Mouse (Mus musculus) heart, adult 2 months (tissue): ENCODE data around the gene Zfp3. TPM values are rescaled to one million over a fixed set of nuclear protein-coding genes. Genes with fewer than 3 reads are reported as not detected.
"Not testable (repeated sequence)": the region's sequence is repeated elsewhere in the genome, so short reads cannot be mapped to it uniquely, and the experiment has no call there.

Experiments
- DNase-seq, 2 experiments: peaks; one replicate each; pipeline ENCODE4 v3.0.0; 2021
- H3K27ac ChIP-seq: fragments of 200-600 bp; 2 replicates; pipeline ENCODE4 v1.8.1; 2022
- H3K27me3 ChIP-seq: fragments of 200-500 bp; 2 replicates; pipeline ENCODE4 v1.6.1; 2012; ENCODE audit warnings: mild to moderate bottlenecking, low read length, inconsistent platforms, mixed read lengths; ENCODE audit not compliant: control insufficient read depth, insufficient read depth
- H3K36me3 ChIP-seq: fragments of 200-500 bp; 2 replicates; pipeline ENCODE4 v1.6.1; 2012; ENCODE audit warnings: low read length, inconsistent platforms; ENCODE audit not compliant: control insufficient read depth, insufficient read depth
- H3K4me1 ChIP-seq: fragments of 200-500 bp; 2 replicates; pipeline ENCODE4 v1.6.1; 2011; ENCODE audit warnings: low read length; ENCODE audit not compliant: control insufficient read depth, insufficient read depth
- H3K4me3 ChIP-seq: fragments of 200-600 bp; 2 replicates; pipeline ENCODE4 v1.8.1; 2022
- H3K79me2 ChIP-seq: fragments of 200-500 bp; replicated peaks from 2 replicates; pipeline ENCODE4 v1.6.1; 2012; ENCODE audit warnings: mild to moderate bottlenecking, inconsistent platforms, low read length, moderate library complexity, mixed read lengths; ENCODE audit not compliant: control insufficient read depth, insufficient read depth
- H3K9ac ChIP-seq: fragments of 200-500 bp; 2 replicates; pipeline ENCODE4 v1.6.1; 2012; ENCODE audit warnings: low read depth, mild to moderate bottlenecking, control low read depth, inconsistent platforms, low read length, mixed read lengths
- CTCF ChIP-seq: fragments of 200-600 bp; IDR thresholded peaks from 2 replicates; pipeline ENCODE4 v1.8.1; 2022; ENCODE audit warnings: antibody characterized with exemption, mild to moderate bottlenecking, moderate library complexity
- EP300 ChIP-seq: fragments of 200-500 bp; IDR thresholded peaks from 2 replicates; pipeline ENCODE4 v1.6.1; 2011; ENCODE audit warnings: low read depth, low read length, control low read depth; ENCODE audit not compliant: insufficient read depth
- POLR2A ChIP-seq: fragments of 200-500 bp; IDR thresholded peaks from 2 replicates; pipeline ENCODE4 v1.6.1; 2011; ENCODE audit warnings: mild to moderate bottlenecking, low read depth, low read length, control low read depth; ENCODE audit not compliant: insufficient read depth
- WGBS: fragments of 180-500 bp; shearing (Covaris S2); methylation state at CpG from one replicate; pipeline ENCODE4 v1.1.7; 2018; 5-methylcytosine and 5-hydroxymethylcytosine counted together
- intact Hi-C: fragments of 180-260 bp; cut with DNase I; formaldehyde crosslinking; loops from one replicate; pipeline ENCODE4 v1.15.1; 2025
- polyA plus RNA-seq: library from polyadenylated mRNA; depleted of rRNA; stranded (reverse); fragments of >200 nt; gene quantifications from 2 replicates; pipeline ENCODE4 v1.2.3, GENCODE M21; 2012
- total RNA-seq, 2 experiments: library from RNA; stranded (reverse); gene quantifications; 2 replicates each; pipeline ENCODE4 v1.2.3; 2021

Gene Zfp3
- total and polyA plus RNA-seq, 3 experiments, result 1.5 to 8.5 (median 7.5) TPM

DNA sequence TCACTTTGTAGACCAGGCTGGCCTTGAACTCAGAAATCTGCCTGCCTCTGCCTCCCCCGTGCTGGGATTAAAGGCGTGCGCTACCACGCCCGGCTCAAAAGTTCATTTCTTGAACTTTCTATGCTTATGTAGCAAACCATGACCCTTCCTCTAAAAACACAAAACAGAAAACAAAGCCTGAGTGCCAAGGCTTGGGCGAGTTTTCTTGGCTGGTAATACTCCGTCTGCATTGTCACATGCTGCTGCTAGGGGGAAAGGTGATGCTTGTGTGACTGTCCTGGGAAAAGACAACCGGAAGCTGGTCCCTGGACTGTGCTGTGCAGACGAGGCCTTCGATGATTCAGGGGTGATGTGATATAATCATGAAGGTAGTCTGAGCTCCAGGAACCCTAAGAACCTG is 10.9 kb upstream of the Zfp3 start:
- Histone ChIP-seq H3K27ac (no peak overlapping the region), H3K4me3 (no peak overlapping the region), H3K4me1 (no peaks in the 10 kb centered on the region), H3K27me3 (no peaks in the 10 kb centered on the region), H3K9ac (no peak overlapping the region), H3K36me3 (no peaks in the 10 kb centered on the region), H3K79me2 (no peaks in the 10 kb centered on the region)
- intact Hi-C loops, result no loop called here
- no peak for DNase-seq
- 92% methylated on average over 10 of the region's 10 CpGs for whole genome bisulfite sequencing
- no peak for TF ChIP-seq CTCF
- no peak for TF ChIP-seq EP300
- TF ChIP-seq POLR2A, result no peak

DNA sequence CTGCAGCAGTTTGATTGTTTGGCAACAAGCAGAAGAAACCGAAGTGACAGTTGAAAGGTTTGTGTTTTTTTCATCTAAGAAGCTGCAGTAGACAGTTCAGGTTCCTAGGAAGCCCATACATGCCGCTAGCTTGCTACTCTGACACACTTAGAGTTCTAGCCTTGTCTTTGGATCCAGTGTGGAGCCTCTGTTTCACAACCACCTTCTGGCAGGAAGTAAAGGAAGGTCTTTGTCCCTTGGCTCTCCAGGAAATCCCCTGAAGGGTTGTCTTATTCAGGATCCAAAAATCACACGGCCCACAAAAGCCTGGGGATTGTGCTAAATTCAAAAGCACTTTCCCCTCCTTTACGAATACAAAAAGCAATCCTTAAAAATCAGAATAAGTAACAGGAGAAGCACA is 9.5 kb upstream of the Zfp3 start:
- Histone ChIP-seq H3K27ac (no peak overlapping the region), H3K27me3 (no peaks in the 10 kb centered on the region), H3K36me3 (no peaks in the 10 kb centered on the region), H3K4me3 (no peak overlapping the region), H3K79me2 (no peaks in the 10 kb centered on the region), H3K4me1 (no peaks in the 10 kb centered on the region), H3K9ac (no peak overlapping the region)
- 36% methylated on average over 4 of the region's 4 CpGs for WGBS
- TF ChIP-seq EP300 (no peak), POLR2A (no peak)
- intact Hi-C loops, result no loop called here
- no peak for DNase-seq

DNA sequence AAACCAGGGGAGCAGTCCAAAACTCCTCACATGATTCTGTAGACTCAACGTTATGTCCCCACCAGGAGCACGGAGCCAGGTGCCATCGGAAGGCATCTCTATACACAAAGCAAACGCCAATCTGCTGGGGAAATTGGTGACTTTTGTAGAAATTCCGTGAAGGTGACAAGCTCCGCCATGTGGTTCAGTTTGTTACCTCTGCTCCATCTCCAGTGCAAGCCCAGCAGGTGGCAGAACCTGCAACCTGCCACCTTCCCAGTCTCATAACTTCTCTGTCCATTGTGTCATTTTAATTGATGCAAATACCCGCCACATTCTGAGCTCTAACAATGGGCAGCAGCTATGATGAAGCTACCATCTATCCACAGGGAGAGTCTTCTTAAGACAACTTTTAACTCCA is 9.1 kb upstream of the Zfp3 start:
- H3K9ac ChIP-seq, result no peak overlapping the region
- H3K4me1 ChIP-seq, result no peaks in the 10 kb centered on the region
- 62% methylated on average over 7 of the region's 7 CpGs for WGBS
- no peak overlapping the region for H3K4me3 ChIP-seq
- no peak for DNase-seq
- intact Hi-C loops, result loop anchor here (1.0 to 5.0 kb wide), 4 partner anchors 68 to 323 kb away; partner anchors contain the start of genes Arrb2 and Camta2
- H3K27ac ChIP-seq, result no peak overlapping the region
- TF ChIP-seq EP300 (no peak), CTCF (no peak), POLR2A (no peak)
- H3K79me2 ChIP-seq, result no peaks in the 10 kb centered on the region
- no peaks in the 10 kb centered on the region for H3K36me3 ChIP-seq
- H3K27me3 ChIP-seq, result no peaks in the 10 kb centered on the region

DNA sequence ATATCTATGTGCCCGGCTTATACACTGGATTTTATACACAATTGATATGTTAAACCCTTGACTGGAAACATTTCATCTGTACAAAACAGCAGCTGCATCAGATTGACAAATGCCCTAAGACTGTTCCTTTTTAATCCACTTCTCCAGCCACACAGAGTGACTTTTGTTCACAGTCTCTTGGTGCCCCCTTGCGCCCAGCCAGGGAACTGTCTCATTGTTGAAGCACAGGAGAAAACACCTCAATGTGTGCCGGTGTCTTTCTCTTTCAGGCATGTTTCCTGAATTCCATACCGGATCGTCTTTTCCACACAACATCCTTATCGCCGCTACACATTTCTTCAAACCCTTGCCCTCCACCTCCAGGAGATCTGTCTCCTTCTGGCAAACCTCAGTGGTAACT is 8.4 kb upstream of the Zfp3 start:
- DNase-seq, result peak; percentile 75 to 86
- Histone ChIP-seq H3K4me3 (no peak overlapping the region), H3K36me3 (no peaks in the 10 kb centered on the region), H3K79me2 (no peaks in the 10 kb centered on the region), H3K27ac (no peak overlapping the region), H3K27me3 (no peaks in the 10 kb centered on the region), H3K9ac (no peak overlapping the region), H3K4me1 (no peaks in the 10 kb centered on the region)
- intact Hi-C loops, result loop anchor here (1.0 to 5.0 kb wide), 4 partner anchors 68 to 323 kb away; partner anchors contain the start of genes Arrb2 and Camta2
- under 1% methylated on average over 7 of the region's 7 CpGs for WGBS
- no peak; the same call in none of the 2 replicates for TF ChIP-seq CTCF
- peak; percentile 87 for TF ChIP-seq EP300

DNA sequence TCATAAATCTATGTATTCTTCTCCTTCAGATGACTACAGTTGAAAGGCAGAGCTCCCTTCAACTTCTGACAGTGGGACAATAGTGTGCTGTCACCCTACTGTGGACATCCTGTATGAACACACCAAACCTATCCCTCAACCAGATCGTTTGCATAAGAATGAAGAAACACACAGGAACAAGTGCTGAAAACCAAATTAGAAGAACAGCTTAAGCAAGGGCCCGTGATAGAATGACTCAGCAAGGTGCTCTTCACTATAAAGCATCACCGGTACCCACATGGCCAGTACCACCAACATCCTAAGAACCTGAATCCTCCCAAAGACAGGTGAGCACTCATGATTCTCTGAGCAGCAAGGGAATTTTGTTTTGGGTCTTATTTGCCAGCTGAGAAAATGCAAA is 3.6 kb upstream of the Zfp3 start:
- DNase-seq, intact Hi-C loops, H3K27ac ChIP-seq, H3K4me3 ChIP-seq, H3K4me1 ChIP-seq, H3K9ac ChIP-seq, H3K27me3 ChIP-seq, H3K36me3 ChIP-seq, H3K79me2 ChIP-seq: not testable (repeated sequence)
- 59% methylated on average over 3 of the region's 3 CpGs for WGBS

DNA sequence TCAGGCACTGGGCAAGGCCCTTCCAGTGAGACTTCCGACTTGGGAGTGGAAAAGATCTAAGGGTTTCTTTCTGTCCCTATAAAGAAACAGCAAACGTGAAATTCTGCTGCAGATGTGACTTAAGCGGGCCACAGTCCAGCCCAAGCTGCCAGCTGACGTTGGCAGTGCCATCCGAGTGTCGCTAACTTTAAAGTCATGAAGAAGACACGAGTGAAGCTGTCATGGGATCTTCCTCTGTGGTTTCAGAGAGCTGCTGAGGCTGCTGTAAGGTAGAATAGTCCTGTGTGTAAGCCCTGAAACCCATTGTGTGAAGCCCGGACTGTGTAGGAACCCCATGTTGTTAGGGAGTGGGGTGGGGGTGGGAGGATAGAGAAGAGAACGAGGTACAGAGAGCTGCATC is 1.4 kb upstream of the Zfp3 start:
- intact Hi-C loops, result no loop called here
- H3K36me3 ChIP-seq, result peaks cover 10% of the 10 kb centered on the region
- H3K79me2 ChIP-seq, result no peaks in the 10 kb centered on the region
- no peak overlapping the region for H3K4me3 ChIP-seq
- TF ChIP-seq EP300 (no peak), POLR2A (no peak), CTCF (no peak)
- H3K9ac ChIP-seq, result no peak overlapping the region
- peaks cover 4% of the 10 kb centered on the region for H3K4me1 ChIP-seq
- H3K27me3 ChIP-seq, result no peaks in the 10 kb centered on the region
- DNase-seq, result no peak
- no peak overlapping the region for H3K27ac ChIP-seq
- WGBS, result 84% methylated on average over 9 of the region's 9 CpGs
